Mouse (Mus musculus): ENCODE data around the gene Apol8. TPM values are rescaled to one million over a fixed set of nuclear protein-coding genes. Genes with fewer than 3 reads are reported as not detected.

Gene Apol8
- polyA plus RNA-seq, 1 experiment = 5.9 TPM

- 86% methylated on average over 6 of the region's 6 CpGs for WGBS
- no peak for DNase-seq (ENCODE audit: low read depth in 1 of 2, low spot score in 2 of 2)
- Histone ChIP-seq H3K36me3 (ENCODE audit: control insufficient read depth, insufficient read depth, low read length) (peaks cover 86% of the 10 kb centered on the region), H3K27ac (ENCODE audit: insufficient read depth, low read length) (peak overlapping the region; percentile 49), H3K4me1 (ENCODE audit: control insufficient read depth, insufficient read depth, insufficient read length) (no peaks in the 10 kb centered on the region; the same call in 1 of the 2 replicates), H3K4me3 (ENCODE audit: extremely low read depth, insufficient read depth, insufficient read length) (no peak overlapping the region), H3K27me3 (ENCODE audit: control insufficient read depth, insufficient read depth, low read length) (no peaks in the 10 kb centered on the region)
- TF ChIP-seq POLR2A (IDR thresholded peaks at IDR 0.05; ENCODE audit: low read depth, low read length) (no peak), CTCF (IDR thresholded peaks at IDR 0.05; ENCODE audit: extremely low read depth, insufficient read depth, insufficient read length, insufficient replicate concordance) (no peak)
Observed at GRCm38 (mm10) chr15:77788356-77788755, 31.6 kb upstream of the Apol8 start.

- Histone ChIP-seq H3K36me3 (ENCODE audit: control insufficient read depth, insufficient read depth, low read length) (peaks cover 86% of the 10 kb centered on the region), H3K27ac (ENCODE audit: insufficient read depth, low read length) (no peak overlapping the region), H3K4me3 (ENCODE audit: extremely low read depth, insufficient read depth, insufficient read length) (no peak overlapping the region), H3K27me3 (ENCODE audit: control insufficient read depth, insufficient read depth, low read length) (no peaks in the 10 kb centered on the region), H3K4me1 (ENCODE audit: control insufficient read depth, insufficient read depth, insufficient read length) (no peaks in the 10 kb centered on the region; the same call in 1 of the 2 replicates)
- no peak for DNase-seq (ENCODE audit: low read depth in 1 of 2, low spot score in 2 of 2)
- no peak for TF ChIP-seq POLR2A (IDR thresholded peaks at IDR 0.05; ENCODE audit: low read depth, low read length)
- TF ChIP-seq CTCF (IDR thresholded peaks at IDR 0.05; ENCODE audit: extremely low read depth, insufficient read depth, insufficient read length, insufficient replicate concordance) = no peak
- 74% methylated on average over 1 of the region's 1 CpGs for WGBS
Observed at GRCm38 (mm10) chr15:77785807-77786206, 29.0 kb upstream of the Apol8 start.

- Histone ChIP-seq H3K27ac (ENCODE audit: insufficient read depth, low read length) (no peak overlapping the region), H3K4me3 (ENCODE audit: extremely low read depth, insufficient read depth, insufficient read length) (no peak overlapping the region), H3K27me3 (ENCODE audit: control insufficient read depth, insufficient read depth, low read length) (no peaks in the 10 kb centered on the region), H3K4me1 (ENCODE audit: control insufficient read depth, insufficient read depth, insufficient read length) (no peaks in the 10 kb centered on the region), H3K36me3 (ENCODE audit: control insufficient read depth, insufficient read depth, low read length) (peaks cover 87% of the 10 kb centered on the region)
- no peak for TF ChIP-seq POLR2A (IDR thresholded peaks at IDR 0.05; ENCODE audit: low read depth, low read length)
- TF ChIP-seq CTCF (IDR thresholded peaks at IDR 0.05; ENCODE audit: extremely low read depth, insufficient read depth, insufficient read length, insufficient replicate concordance) = no peak
- no peak for DNase-seq (ENCODE audit: low read depth in 1 of 2, low spot score in 2 of 2)
- WGBS = 93% methylated on average over 22 of the region's 22 CpGs
Observed at GRCm38 (mm10) chr15:77784039-77784824, 27.4 kb upstream of the Apol8 start.

- Histone ChIP-seq H3K27ac (ENCODE audit: insufficient read depth, low read length) (no peak overlapping the region), H3K4me3 (ENCODE audit: extremely low read depth, insufficient read depth, insufficient read length) (no peak overlapping the region), H3K4me1 (ENCODE audit: control insufficient read depth, insufficient read depth, insufficient read length) (no peaks in the 10 kb centered on the region), H3K27me3 (ENCODE audit: control insufficient read depth, insufficient read depth, low read length) (no peaks in the 10 kb centered on the region), H3K36me3 (ENCODE audit: control insufficient read depth, insufficient read depth, low read length) (peaks cover 93% of the 10 kb centered on the region)
- WGBS = 83% methylated on average over 11 of the region's 11 CpGs
- no peak for TF ChIP-seq POLR2A (IDR thresholded peaks at IDR 0.05; ENCODE audit: low read depth, low read length)
- peak; percentile 51; the same call in 1 of the 2 replicates for TF ChIP-seq CTCF (IDR thresholded peaks at IDR 0.05; ENCODE audit: extremely low read depth, insufficient read depth, insufficient read length, insufficient replicate concordance)
- no peak for DNase-seq (ENCODE audit: low read depth in 1 of 2, low spot score in 2 of 2)
Observed at GRCm38 (mm10) chr15:77782449-77783014, 25.7 kb upstream of the Apol8 start.

- no peaks in the 10 kb centered on the region for H3K4me1 ChIP-seq (ENCODE audit: control insufficient read depth, insufficient read depth, insufficient read length)
- H3K4me3 ChIP-seq (ENCODE audit: extremely low read depth, insufficient read depth, insufficient read length) = no peak overlapping the region
- peak; percentile 57 to 71 for DNase-seq (ENCODE audit: low read depth in 1 of 2, low spot score in 2 of 2)
- H3K27me3 ChIP-seq (ENCODE audit: control insufficient read depth, insufficient read depth, low read length) = no peaks in the 10 kb centered on the region
- no peak overlapping the region for H3K27ac ChIP-seq (ENCODE audit: insufficient read depth, low read length)
- TF ChIP-seq CTCF (IDR thresholded peaks at IDR 0.05; ENCODE audit: extremely low read depth, insufficient read depth, insufficient read length, insufficient replicate concordance) = peak; percentile 93
- TF ChIP-seq POLR2A (IDR thresholded peaks at IDR 0.05; ENCODE audit: low read depth, low read length) = no peak
- peaks cover 93% of the 10 kb centered on the region for H3K36me3 ChIP-seq (ENCODE audit: control insufficient read depth, insufficient read depth, low read length)
- 69% methylated on average over 20 of the region's 20 CpGs for WGBS
Observed at GRCm38 (mm10) chr15:77775186-77775963, 18.6 kb upstream of the Apol8 start.

- DNase-seq (ENCODE audit: low read depth in 1 of 2, low spot score in 2 of 2) = no peak
- Histone ChIP-seq H3K27me3 (ENCODE audit: control insufficient read depth, insufficient read depth, low read length) (no peaks in the 10 kb centered on the region), H3K36me3 (ENCODE audit: control insufficient read depth, insufficient read depth, low read length) (peaks cover 92% of the 10 kb centered on the region), H3K4me3 (ENCODE audit: extremely low read depth, insufficient read depth, insufficient read length) (no peak overlapping the region), H3K27ac (ENCODE audit: insufficient read depth, low read length) (no peak overlapping the region), H3K4me1 (ENCODE audit: control insufficient read depth, insufficient read depth, insufficient read length) (no peaks in the 10 kb centered on the region)
- 92% methylated on average over 10 of the region's 10 CpGs for WGBS
- TF ChIP-seq CTCF (IDR thresholded peaks at IDR 0.05; ENCODE audit: extremely low read depth, insufficient read depth, insufficient read length, insufficient replicate concordance) (no peak), POLR2A (IDR thresholded peaks at IDR 0.05; ENCODE audit: low read depth, low read length) (no peak)
Observed at GRCm38 (mm10) chr15:77774303-77774702, 17.5 kb upstream of the Apol8 start.
